Mouse (Mus musculus) liver, postnatal 0 days (tissue): ENCODE results near the gene Cd300lb. TPM values are rescaled to one million over a fixed set of nuclear protein-coding genes. Genes with fewer than 3 reads are reported as not detected.
A peak's percentile ranks its signal among the peaks of the same experiment; 100 is the strongest.
"Not testable (repeated sequence)": the region's sequence is repeated elsewhere in the genome, so short reads cannot be mapped to it uniquely, and the experiment has no call there.

Source experiments
- ATAC-seq: fragments of 200-750 bp; cut with Nextera tagmentation; 2 replicates; pipeline ENCODE4 v1.8.0; 2017; ENCODE audit warnings: mild to moderate bottlenecking, moderate library complexity
- DNase-seq: peaks from one replicate; pipeline ENCODE4 v3.0.0-alpha.2; 2016
- H3K27ac ChIP-seq: fragments of 300-500 bp; sonication (generic); 2 replicates; pipeline ENCODE4 v1.5.1; 2014; ENCODE audit warnings: antibody characterized with exemption, moderate library complexity, mild to moderate bottlenecking, low read depth
- H3K27me3 ChIP-seq: fragments of 300-500 bp; sonication (generic); 2 replicates; pipeline ENCODE4 v1.6.1; 2014; ENCODE audit warnings: low read length, control low read depth, mixed read lengths; ENCODE audit not compliant: insufficient read depth
- H3K36me3 ChIP-seq: fragments of 300-500 bp; sonication (generic); replicated peaks from 2 replicates; pipeline ENCODE4 v1.6.1; 2014; ENCODE audit warnings: mild to moderate bottlenecking, control low read depth, low read length, moderate library complexity, mixed read lengths; ENCODE audit not compliant: insufficient read depth
- H3K4me1 ChIP-seq: fragments of 300-500 bp; sonication (generic); 2 replicates; pipeline ENCODE4 v1.6.1; 2014; ENCODE audit warnings: antibody characterized with exemption, mild to moderate bottlenecking, control low read depth; ENCODE audit not compliant: insufficient read depth
- H3K4me2 ChIP-seq: fragments of 300-500 bp; sonication (generic); 2 replicates; pipeline ENCODE4 v1.6.1; 2014; ENCODE audit warnings: low read depth, mild to moderate bottlenecking, low read length, moderate library complexity, mixed read lengths
- H3K4me3 ChIP-seq: fragments of 300-500 bp; sonication (generic); 2 replicates; pipeline ENCODE4 v1.5.1; 2014; ENCODE audit warnings: low read depth, low read length
- H3K9ac ChIP-seq: fragments of 300-500 bp; sonication (generic); replicated peaks from 2 replicates; pipeline ENCODE4 v1.6.1; 2014; ENCODE audit warnings: mild to moderate bottlenecking, moderate library complexity
- H3K9me3 ChIP-seq: fragments of 300-500 bp; sonication (generic); 2 replicates; pipeline ENCODE4 v1.6.1; 2016; ENCODE audit warnings: mild to moderate bottlenecking, control low read depth, low read length, mixed read lengths
- CTCF ChIP-seq: sonication (generic); IDR thresholded peaks from 2 replicates; pipeline ENCODE4 v1.5.1; 2016; ENCODE audit warnings: antibody characterized with exemption, low read depth
- EP300 ChIP-seq: IDR thresholded peaks from 2 replicates; pipeline ENCODE4 v1.6.1; 2016; ENCODE audit warnings: antibody characterized with exemption, low read depth, mild to moderate bottlenecking
- WGBS: fragments of 180-500 bp; shearing (Covaris S2); extraction: QIAGEN DNeasy Blood & Tissue Kit; methylation state at CpG from one replicate; pipeline ENCODE4 v1.1.7; 2014; ENCODE audit not compliant: insufficient replicate concordance; 5-methylcytosine and 5-hydroxymethylcytosine counted together
- polyA plus RNA-seq: library from polyadenylated mRNA; unstranded; fragments of >200 nt; fragmentation: Nextera tagmentation; extraction: Ambion mirVana; gene quantifications from 2 replicates; pipeline ENCODE4 v1.2.1, GENCODE M21; 2015

The Cd300lb gene
- polyA plus RNA-seq, 1 experiment from 2014 or later = 2.5 TPM

DNA sequence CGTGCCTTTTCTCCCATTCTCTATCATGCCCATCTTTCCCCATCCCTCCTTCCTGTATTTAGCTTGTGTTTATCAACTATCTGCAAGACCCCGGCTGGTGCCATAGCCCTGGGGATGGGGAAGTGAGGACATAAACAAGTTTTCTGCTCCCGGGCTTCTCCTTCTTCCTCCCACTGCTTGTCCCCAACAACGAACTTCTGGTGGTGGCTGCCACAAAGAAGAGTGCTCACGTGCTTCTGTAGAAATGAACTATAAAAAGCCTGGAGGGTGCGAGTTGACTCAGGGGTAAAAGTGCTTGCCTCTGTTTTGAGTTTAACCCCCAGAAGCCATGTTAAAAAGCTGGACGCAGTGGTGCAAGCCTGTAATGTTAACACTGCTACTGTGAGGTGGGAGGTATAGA lies 19.2 kb downstream of the Cd300lb start:
- no peaks in the 10 kb centered on the region; the same call in 1 of the 2 replicates for H3K9me3 ChIP-seq
- H3K4me1 ChIP-seq = no peaks in the 10 kb centered on the region; the same call in 1 of the 2 replicates
- peak overlapping the region; percentile 60 for H3K27ac ChIP-seq
- ATAC-seq (no peak), DNase-seq (no peak)
- H3K9ac ChIP-seq = no peak overlapping the region
- WGBS = 15% methylated on average over 7 of the region's 7 CpGs
- no peak overlapping the region for H3K4me3 ChIP-seq
- H3K27me3 ChIP-seq = no peaks in the 10 kb centered on the region
- H3K4me2 ChIP-seq = no peak overlapping the region
- TF ChIP-seq CTCF (no peak), EP300 (no peak)
- H3K36me3 ChIP-seq = no peaks in the 10 kb centered on the region

- DNase-seq (peak; percentile 86), ATAC-seq (peak; percentile 59)
- 4% methylated on average over 9 of the region's 9 CpGs for WGBS
- Histone ChIP-seq H3K36me3 (no peaks in the 10 kb centered on the region), H3K4me2 (no peak overlapping the region), H3K4me3 (no peak overlapping the region), H3K4me1 (no peaks in the 10 kb centered on the region; the same call in 1 of the 2 replicates), H3K9ac (no peak overlapping the region), H3K9me3 (no peaks in the 10 kb centered on the region), H3K27me3 (no peaks in the 10 kb centered on the region), H3K27ac (no peak overlapping the region)
- TF ChIP-seq EP300 (no peak), CTCF (peak; percentile 88)
Observed at GRCm38 (mm10) chr11:114912847-114913246, 21.3 kb downstream of the Cd300lb start.

DNA sequence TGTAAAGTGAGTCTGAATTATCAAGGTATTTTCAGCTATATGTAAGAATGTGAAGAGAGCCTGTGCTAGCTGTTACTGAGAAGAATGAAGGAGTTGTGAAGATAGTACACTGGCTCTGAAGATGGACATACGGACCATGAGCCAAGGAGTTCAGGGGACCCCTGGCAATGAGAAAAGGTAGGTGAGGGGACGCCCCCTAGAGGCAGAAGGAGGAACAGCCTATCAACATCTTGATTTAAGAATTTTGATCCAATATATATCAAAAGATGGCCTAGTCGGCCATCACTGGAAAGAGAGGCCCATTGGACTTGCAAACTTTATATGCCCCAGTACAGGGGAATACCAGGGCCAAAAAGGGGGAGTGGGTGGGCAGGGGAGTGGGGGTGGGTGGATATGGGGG lies 24.6 kb downstream of the Cd300lb start:
- not testable (repeated sequence) for H3K27me3 ChIP-seq, H3K9ac ChIP-seq, H3K9me3 ChIP-seq, H3K4me1 ChIP-seq, H3K4me3 ChIP-seq, H3K36me3 ChIP-seq, H3K4me2 ChIP-seq, DNase-seq, ATAC-seq
- peak; percentile 52 for TF ChIP-seq CTCF
- H3K27ac ChIP-seq = 0 out of 2 replicates have a peak overlapping the region, but pooled peaks have one; percentile 48
- WGBS = 33% methylated on average over 3 of the region's 3 CpGs

DNA sequence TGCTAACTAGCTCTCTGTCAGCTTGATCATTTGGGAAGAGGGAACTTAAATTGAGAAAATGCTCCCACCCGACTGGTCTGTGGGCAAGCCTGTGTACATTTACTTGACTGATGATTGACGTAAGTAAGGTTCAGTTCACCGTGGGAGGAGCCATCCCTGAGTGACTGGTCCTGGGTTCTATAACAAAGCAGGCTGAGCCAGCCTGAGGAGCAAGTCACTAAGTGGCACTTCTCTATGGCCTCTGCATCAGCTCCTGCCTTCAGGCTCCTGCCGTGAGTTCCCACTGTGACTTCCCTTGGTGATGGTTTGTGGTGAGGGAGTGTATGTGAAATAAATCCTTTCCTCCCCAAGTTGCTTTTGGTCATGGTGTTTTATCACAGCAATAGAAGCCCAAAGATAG lies 26.1 kb downstream of the Cd300lb start:
- no peak for TF ChIP-seq CTCF
- TF ChIP-seq EP300 = no peak
- ATAC-seq (peak; percentile 44), DNase-seq (no peak)
- no peaks in the 10 kb centered on the region for H3K4me1 ChIP-seq
- H3K4me2 ChIP-seq = no peak overlapping the region
- WGBS = 42% methylated on average over 4 of the region's 4 CpGs
- H3K9ac ChIP-seq = no peak overlapping the region
- no peaks in the 10 kb centered on the region for H3K27me3 ChIP-seq
- peak overlapping the region; percentile 48; the same call in 1 of the 2 replicates for H3K27ac ChIP-seq
- no peaks in the 10 kb centered on the region for H3K9me3 ChIP-seq
- no peaks in the 10 kb centered on the region for H3K36me3 ChIP-seq
- no peak overlapping the region for H3K4me3 ChIP-seq

GRCm38 (mm10) chr11:114907567-114907966 lies 26.6 kb downstream of the Cd300lb start:
- no peak overlapping the region for H3K4me2 ChIP-seq
- TF ChIP-seq EP300 (peak; percentile 65), CTCF (no peak)
- no peaks in the 10 kb centered on the region for H3K27me3 ChIP-seq
- peak overlapping the region; percentile 5; the same call in 1 of the 2 replicates for H3K27ac ChIP-seq
- no peak overlapping the region for H3K9ac ChIP-seq
- ATAC-seq = peak; percentile 85
- H3K4me1 ChIP-seq = no peaks in the 10 kb centered on the region
- no peaks in the 10 kb centered on the region for H3K9me3 ChIP-seq
- no peak overlapping the region for H3K4me3 ChIP-seq
- DNase-seq = peak; percentile 70
- H3K36me3 ChIP-seq = no peaks in the 10 kb centered on the region
- WGBS = 21% methylated on average over 4 of the region's 4 CpGs

DNA sequence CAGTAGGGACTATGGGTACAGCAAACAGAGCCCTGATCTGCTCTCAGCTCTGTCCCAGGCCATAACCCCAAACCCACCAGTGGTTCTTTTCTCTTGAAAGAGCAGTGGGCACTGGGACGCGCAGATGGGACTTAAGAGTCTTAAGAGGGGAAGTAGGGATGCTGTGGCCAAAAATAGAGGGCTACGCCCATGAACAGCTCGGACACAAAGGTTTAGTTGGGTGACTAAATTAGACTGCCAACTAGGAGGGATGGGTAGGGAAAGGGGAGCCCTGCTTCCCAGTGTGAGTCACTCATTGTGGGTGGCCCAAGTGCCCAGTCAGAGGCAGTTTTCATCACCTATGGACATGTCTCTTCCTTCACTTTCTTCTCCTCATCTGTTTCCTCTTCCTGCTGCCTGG lies 31.0 kb downstream of the Cd300lb start:
- Histone ChIP-seq H3K9me3 (no peaks in the 10 kb centered on the region), H3K27ac (no peak overlapping the region), H3K4me1 (no peaks in the 10 kb centered on the region), H3K4me2 (no peak overlapping the region), H3K4me3 (no peak overlapping the region), H3K9ac (no peak overlapping the region), H3K36me3 (no peaks in the 10 kb centered on the region), H3K27me3 (no peaks in the 10 kb centered on the region)
- ATAC-seq (no peak), DNase-seq (no peak)
- WGBS = 78% methylated on average over 4 of the region's 4 CpGs
- no peak for TF ChIP-seq CTCF
- no peak for TF ChIP-seq EP300

DNA sequence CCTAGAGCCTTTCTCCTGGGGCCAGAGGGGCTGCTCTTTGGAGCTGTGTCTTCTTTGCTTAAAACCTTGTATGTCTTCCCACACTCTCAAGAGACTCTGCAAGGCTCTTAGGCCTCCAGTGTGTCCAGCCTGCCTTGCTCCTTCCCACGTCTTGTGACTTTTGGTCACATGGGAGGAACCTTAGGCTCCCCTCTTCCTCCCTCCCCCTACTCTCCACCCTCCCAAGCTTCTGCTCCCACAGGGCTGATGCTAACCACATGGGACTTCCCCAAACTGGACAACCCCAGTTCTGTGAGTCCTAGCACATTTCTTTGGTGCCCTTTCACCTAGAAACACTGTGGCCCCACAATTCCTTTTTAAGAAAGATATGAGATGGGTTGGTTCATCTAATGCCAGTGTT lies 36.2 kb downstream of the Cd300lb start:
- H3K4me3 ChIP-seq = no peak overlapping the region
- no peak for TF ChIP-seq EP300
- no peak for TF ChIP-seq CTCF
- H3K9ac ChIP-seq = no peak overlapping the region
- DNase-seq = no peak
- H3K4me2 ChIP-seq = no peak overlapping the region
- peak; percentile 60; the same call in 1 of the 2 replicates for ATAC-seq
- no peaks in the 10 kb centered on the region for H3K27me3 ChIP-seq
- H3K9me3 ChIP-seq = no peaks in the 10 kb centered on the region
- no peaks in the 10 kb centered on the region for H3K36me3 ChIP-seq
- H3K27ac ChIP-seq = peak overlapping the region; percentile 66
- no peaks in the 10 kb centered on the region for H3K4me1 ChIP-seq
- 29% methylated on average over 1 of the region's 1 CpGs for WGBS
